Mouse (Mus musculus) layer of hippocampus, adult 8-10 months (tissue): ENCODE results near the gene Ptpa. TPM values are rescaled to one million over a fixed set of nuclear protein-coding genes. Genes with fewer than 3 reads are reported as not detected.

Source experiments
- DNase-seq, 2 experiments: peaks; one replicate each; pipeline ENCODE4 v3.0.0; 2022; ENCODE audit warnings: low spot score in 2 of 2
- total RNA-seq, 4 experiments: library from RNA; stranded (reverse); gene quantifications; 2 replicates each; pipeline ENCODE4 v1.2.4; 2022

Gene Ptpa
- total RNA-seq = 100 to 1,000 TPM; 165 to 175 (median 173) TPM

DNA sequence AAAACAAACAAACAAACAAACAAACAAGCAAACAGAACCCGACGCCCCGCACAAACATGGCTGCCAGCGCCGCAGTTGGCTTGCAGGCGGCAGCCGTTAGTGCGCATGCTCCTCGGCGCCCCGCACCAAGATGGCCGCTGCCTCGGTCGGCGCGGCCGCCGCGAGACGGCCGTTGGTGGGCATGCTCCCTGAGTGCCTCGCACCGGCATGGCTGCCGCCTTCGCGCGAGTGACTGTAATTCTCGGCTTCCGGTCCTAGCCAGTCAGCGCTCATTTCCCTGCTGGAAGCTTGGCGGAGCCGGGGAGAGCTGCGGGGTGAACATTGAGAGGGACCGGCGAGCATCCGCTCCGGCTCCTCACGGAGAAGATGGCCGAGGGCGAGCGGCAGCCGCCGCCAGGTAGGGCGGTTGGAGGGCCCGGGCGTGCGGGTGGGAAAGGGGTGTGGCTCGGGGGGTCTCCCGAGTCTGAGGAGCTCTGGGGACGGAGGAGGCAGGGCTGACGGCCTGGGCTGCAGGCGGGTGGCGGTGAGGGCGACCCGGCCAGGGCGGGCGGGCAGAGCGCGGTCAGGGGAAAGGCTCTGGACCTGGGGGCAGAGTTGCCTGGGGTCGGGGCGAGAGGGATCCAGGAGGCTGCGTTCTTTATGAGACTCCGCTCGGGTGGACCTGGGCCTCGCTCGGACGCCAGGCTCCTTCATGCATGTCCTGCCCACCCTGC, at the start of gene Ptpa:
Gene Ptpa, plus strand, starts transcription at position 104 of the 713 bp plus-strand sequence.
- DNase-seq = peak; percentile 88 to 92

DNA sequence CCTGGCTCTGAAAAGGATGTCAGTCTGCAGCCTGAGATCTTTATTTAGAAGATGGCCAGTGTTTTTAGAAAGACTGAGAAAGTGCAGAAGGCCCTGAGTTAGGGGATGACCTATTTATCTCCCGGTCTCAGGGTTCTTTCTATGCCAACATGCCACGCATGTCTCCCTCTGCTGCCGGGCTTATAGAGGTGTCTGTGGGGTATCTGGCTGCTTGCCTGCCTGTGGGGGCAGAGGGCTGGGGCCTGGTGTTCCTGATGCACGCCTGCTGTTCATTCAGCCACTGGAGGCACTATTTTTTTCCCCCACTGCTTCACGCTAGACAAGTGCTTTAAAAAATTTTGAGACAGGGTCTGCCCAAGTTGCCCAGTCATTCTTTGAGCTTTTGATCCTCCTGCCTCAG, 49.6 kb upstream of the Ptpa start:
- DNase-seq = no peak

DNA sequence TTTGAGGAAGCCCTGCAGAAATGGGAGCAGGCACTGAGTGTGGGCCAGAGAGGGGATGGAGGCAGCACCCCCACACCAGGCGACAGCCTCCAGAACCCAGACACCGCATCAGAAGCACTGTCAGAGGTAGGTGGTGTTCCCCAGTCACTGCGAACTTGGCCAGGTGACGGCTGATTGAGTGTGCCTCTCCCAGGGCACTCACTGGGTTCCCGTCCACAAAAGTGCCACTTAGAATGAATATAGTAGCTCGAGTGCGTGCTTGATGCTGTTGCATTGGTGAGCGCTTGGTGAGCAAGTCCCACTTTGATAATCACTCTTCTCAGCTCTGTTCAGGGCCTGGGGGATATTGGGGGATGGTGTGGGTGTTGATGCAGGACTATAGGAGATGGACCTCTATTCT, 44.3 kb upstream of the Ptpa start:
- no peak for DNase-seq

DNA sequence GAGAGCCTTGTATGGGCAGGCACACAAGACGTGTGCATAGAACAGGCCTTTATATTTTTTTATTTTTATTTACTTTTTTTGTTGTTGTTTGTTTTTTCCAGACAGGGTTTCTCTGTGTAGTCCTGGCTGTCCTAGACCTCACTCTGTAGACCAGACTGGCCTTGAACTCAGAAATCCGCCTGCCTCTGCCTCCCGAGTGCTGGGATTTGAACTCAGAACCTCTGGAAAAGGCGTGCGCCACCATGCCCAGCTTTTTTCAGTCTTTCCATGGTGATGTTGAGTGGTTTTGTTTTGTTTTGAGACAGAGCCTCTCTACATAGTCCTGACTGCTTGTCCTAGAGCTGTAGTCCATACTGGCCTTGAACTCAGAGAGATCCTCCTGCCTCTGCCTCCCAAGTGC, 43.1 kb upstream of the Ptpa start:
- DNase-seq = no peak

DNA sequence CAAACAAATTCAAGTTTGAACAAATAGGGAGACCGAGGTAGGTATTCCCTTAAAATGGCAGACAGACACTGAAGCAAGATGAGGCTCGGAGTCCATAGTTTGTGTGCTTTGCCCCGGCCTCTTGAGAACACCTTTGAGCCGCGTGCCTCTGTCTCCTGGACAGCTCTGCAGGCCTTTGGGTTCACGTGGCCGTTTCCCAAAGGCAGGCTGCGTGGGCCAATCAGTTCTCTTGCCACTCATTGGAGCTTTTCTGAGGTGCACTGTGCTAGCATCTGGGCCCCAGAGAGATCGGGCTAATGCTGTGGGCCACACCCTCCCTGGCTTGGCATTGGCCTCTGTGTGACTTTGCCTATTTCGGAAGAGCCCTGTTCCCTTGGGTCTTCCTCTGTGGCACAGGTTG, 39.9 kb upstream of the Ptpa start:
- DNase-seq = no peak

DNA sequence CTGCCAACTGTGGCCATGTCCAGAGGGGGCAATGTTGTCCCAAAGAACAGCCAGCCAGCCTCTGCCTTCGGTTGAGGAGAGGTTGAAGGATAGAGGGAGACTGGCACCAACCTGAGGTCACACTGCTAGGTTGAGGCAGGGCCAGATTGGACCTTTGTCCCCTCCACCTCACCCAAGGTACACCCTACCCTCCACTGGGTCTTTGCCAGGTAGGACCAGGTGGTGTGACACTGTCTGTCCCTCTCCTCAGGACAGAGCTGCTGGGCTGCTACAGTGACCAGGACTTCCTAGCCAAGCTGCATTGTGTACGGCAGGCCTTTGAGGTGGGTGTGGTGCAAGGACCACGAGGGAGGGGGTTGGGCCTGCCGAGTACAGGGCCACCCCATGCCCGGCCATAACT, 38.1 kb upstream of the Ptpa start:
- DNase-seq = no peak

DNA sequence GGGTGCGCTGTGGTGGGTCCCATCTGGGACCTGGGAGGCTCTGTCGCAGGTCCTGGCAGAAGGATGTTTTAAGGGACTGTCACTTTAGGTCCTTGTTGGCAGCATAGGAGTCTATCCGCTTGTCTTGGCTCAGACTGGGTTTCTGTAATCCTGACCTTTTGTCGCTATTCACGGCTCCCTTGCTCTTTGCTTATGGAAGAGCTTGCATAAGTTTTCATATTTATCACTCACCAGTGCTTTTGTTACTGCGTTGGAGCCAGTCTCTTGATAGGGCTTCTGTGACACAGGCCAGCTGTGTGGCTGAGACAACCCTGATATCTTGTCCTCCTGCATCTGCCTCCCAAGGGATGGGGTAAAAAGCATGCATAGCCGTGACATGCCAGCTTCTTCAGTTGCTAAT, 36.5 kb upstream of the Ptpa start:
- no peak for DNase-seq

DNA sequence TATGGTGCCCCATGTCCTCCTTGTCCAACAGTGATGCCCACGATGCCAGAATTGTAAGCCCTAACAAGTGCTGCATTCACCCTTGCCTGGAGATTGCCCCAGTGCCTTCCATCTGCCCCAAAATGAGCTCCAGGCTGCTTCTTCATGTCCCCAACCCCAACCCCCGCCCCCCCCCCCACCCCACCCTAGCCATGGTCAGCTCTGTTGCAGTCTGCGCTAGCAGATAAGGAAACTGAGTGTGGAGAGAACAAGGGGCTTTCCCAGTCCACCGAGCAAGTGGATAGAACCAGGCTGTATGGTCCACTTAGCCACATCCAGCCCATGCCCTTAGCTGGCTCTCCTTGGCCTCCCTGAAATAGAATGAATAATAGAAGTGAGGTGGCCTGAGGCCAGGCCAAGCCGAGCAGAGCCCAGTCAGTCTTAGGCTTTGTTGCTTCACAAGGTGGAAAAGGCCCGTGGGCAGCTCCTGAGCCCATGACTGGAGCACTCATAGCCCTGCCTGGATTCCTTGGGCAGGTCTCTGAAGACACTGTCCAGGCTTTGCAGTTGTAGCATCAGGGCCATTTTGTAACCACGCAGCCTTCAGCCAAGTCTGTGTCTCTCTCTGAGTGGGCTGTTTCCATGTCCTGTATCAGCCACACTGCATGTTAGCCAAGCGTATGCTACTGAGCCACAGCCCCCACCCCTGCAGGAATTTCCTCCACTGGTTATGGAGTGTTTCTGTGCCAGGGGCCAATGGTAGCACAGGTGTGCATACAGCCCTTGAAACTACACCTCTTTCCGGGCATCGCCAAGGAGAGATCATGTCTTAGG, 35.1 kb upstream of the Ptpa start:
- no peak for DNase-seq

DNA sequence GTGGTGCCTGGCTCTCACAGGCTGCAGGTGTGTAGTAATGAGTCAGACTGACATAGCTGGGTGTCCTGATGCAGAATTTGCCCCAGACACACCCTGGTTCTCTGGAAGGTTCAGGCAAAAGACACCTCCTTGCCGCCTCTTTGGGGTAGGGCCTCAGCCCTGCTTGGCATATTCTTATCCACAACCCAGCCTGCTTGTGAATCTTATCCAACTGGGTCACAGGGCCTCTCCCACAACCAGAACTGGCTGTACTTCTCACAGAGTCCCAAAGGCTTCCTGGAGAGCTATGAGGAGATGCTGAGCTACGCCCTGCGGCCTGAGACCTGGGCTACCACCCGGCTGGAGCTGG, 34.5 kb upstream of the Ptpa start:
- DNase-seq = no peak

DNA sequence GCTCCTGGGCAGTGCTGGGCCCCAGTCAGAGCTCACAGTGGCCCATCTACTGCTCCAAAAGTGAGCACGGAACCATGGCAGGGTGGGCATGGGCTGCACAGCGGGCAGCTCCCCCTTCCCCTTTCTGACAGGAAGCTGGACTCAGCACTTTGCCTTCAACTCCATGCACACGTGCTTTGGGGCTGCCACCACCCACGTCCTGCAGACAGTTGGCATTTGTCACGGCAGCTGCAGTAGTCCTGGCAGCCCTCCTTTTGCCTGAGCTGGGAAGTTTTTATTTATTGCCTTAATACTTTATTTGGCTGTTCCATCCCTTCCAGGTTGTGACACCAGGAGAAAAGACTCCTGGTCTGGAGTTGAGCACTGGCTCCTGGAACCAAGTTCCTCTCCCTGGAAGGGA, 31.0 kb upstream of the Ptpa start:
- DNase-seq = no peak

DNA sequence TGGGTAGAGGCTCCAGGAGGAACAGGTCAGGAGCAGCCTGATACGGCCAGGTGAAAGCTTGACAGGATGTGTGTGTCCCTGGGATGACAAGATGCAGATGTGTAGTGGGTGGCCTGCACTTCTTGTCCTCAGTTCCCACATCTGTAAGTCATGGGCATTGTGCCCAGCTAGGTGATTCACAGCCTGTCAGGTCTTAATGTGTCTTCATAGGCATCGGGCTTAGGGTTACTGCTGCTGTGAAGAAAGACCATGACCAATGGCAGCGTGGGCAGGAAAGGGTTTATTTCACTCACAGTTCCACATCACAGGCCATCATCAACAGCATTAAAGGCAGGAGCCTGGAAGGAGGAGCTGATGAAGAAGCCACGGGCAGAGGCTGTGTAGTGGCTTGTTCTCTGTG, 30.2 kb upstream of the Ptpa start:
- DNase-seq = no peak

DNA sequence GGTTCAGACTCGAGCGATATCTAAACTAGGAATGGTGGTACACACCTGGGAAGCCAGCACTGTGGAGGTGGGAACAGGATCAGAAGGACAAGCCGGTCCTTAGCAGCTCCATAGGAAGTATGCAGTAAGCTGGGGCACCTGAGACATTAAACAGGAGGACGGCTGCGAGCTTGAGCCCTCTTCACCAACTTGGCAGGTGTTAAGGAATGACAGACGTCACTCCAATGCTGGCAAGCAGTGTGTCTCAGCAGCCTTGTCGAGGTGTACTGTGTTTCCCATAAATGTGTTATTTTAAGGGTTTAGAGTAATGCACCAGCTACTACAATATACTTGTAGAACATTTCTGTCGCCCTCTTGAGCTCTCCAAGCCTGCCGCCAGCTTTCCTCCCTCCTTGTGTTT, 28.9 kb upstream of the Ptpa start:
- no peak for DNase-seq

DNA sequence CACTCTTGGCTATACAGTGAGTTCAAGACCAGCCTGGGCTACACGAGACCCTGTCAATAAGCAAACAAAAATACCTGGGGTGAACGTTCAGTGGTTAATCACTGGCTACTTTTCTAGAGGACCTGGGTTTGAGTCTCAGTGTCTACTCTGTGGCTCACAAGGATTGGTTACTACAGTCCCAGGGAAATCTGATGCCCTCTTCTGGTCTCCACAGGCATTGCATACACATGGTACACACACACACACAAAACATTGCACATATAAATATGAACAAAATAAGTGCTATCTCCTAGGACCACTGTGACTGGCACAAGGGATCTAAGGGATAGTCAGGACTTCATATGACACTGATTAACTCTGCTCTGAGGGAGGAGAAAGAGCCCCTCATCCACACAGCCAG, 26.8 kb upstream of the Ptpa start:
- no peak for DNase-seq

DNA sequence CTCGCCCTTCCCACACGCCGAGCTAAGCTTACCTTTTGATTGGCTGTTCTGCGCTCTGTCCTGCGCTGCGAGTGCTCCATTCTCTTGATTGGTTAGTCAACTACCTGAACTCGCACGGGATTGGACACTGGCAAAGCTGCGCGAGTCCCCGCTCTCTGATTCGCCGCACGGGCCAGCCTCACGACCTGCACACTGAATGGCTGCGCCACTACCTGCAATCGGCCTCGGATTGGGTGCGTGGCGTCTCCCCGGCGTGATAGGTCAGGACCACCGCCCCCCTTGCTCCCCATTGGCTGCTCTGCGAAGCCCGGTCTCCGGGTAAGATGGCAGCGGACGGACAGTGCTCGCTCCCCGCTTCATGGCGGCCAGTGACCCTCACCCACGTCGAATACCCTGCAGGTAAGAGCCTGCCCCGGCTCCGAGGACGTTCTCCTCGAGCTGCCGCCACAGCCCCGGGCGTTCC, 23.7 kb upstream of the Ptpa start, which contains the start of gene Dolpp1:
Gene Dolpp1, plus strand, starts transcription at position 141 of the 463 bp plus-strand sequence.
- peak; percentile 99 for DNase-seq

DNA sequence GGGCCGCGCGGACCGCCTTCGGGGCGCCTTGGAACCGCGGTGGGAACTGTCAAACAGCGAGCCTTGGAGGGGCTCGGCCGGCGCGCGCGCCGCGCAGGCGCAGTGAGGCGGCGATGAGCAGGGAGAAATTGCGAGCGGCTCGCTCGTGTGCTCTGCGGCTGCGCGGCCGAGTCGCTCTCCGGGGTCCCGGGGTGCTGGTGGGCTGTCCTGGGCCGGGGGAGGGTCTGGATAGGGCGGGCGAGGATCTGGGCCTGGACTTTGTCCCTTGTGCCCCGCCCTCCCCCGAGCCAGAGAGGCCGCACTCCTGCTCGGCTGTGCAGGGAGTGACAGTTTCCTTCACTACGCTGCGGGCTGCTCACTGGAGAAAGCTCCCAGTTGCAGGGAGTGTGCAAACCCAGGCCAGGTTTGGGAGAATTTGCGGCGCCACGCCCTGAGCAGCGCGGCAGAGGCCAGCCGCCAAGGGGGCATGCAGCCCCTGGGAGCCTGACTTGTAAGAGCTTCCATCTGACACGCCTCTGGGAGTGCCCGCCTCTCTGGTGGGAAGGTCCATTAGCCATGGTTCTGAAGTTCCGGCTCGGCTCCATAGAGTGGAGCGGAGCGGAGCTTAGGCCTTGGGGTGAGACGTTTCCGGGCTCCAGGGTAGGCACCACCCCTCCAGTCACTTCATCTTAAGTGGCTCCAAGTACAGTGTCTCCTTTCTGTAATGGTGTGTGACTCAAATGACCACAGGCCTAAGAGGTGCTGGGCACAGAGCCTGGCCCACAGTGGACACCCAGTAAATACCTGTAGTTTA, 23.1 kb upstream of the Ptpa start:
- DNase-seq = peak in 1 of 2 experiments; percentile 55

DNA sequence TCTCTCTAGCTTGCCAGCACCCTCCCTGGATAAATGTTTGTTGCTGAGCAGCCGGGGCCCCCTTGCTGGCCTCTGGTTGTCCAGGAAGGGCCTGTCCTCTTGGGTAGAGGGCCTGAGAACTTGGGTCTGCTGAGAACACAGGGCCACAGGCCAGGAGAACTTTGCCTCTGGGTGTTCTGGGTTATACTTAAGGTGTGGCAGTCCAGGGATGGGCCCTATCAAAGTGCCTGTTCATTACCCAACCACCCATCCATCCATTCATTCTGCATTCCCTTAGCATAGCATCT, 22.5 kb upstream of the Ptpa start:
- DNase-seq = no peak

DNA sequence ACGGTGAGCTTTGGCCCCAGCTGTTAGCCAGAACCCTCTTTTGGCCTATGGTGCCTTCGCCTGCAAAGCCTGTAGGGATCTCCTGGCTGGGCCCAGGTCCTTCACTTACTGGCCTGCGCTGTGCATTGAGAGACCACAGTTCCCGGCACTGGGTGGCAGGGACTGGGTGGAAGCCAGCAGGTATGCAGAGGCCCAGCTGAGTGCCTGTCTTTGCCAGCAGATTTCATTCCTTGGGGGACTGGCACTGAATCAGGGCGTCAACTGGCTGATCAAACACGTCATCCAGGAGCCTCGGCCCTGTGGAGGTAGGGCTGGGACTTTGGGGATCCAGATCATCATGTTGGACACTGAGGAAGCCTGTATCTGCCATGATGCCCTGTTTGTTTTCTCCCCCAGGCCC, 20.1 kb upstream of the Ptpa start:
- DNase-seq = no peak

DNA sequence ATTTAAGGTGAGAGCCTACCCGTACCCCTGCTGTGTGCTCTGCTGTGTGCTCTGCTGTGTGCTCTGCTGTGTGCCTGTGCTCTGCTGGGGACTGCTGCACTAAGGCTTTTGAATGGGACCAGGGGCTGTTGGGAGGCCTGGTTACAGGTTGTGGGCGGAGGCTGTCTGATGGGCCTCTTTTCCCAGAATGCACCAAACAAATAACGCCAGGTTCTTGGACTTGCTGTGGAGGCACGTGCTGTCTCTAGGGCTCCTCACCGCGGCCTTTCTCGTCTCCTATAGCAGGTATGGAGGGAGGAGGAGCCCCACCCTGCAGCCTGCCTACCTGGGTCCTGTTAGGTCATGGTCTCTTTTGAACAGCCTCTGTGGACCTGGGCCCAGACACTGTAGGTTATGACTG, 19.6 kb upstream of the Ptpa start:
- no peak for DNase-seq

DNA sequence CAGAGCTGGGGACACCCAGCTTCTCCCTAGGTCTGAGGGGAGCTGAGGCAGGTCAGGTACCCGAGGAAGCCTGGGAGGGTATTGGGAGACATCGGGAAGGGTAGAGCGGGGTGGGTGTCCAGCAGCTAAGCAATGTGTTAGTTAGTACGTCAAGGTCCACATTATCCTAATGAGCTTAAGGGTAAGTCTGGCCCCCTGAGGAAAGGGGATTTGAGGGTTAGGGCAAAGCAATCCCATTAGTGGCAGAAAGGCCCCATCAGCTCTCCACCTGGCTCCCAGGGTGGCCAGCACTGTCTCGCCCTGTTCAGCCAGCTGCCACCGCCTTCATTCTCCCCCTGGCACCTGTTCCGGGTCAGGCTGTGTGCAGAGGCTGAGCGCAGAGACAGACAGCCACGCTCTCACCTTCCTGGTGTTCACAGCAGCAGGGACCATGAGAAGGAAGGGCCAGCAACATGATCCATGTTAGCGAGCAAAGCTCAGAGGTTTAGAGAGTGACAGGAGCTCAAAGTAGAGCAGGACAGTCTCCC, 17.8 kb upstream of the Ptpa start:
- no peak for DNase-seq

DNA sequence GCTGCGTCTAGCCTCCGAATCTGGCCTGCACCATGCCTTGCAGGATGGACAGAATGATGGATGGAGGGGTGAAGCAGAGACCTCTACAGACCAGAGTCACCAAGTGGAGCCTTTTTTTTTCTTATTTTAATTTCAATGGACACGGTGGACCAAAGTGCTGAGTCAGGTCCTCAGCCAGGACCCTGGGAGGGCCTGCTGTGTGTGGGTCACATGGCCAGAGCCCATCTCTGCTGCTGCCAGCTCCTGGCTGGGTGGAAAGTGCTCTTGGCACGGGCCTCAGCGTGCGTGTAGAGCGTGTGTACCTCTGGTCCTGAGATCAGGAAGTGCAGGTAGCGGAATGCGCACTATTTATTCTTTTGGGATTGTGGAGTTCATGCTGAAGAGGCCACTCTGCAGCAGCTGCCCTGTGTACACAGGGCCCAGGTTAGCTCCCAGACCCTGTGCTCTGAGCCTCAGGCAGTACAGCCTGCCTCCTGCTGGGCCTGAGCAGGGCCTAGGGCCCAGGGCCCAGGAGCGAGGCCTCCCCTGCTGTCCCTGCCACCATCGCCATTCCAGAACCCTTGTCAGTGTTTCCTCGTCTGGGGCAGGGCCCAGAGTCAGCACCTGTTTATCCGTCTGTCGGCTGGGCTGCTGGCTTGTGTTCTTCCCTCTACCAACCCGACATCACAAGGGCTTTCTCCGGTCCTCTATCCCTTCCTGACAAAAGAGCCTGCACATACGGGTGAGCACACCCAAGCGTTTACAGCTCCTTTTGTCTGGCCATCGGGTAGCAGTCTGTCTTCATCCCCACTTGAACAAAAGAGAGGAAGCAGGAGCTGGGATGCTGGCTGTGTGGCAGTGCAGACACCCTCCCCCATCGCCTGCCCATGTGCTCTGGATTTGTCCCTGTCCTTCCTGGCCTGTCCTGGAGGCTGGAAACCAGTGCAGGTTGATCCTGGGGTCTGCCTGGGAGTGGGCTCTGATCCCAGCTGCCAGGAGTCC, 16.4 kb upstream of the Ptpa start:
- DNase-seq = no peak

DNA sequence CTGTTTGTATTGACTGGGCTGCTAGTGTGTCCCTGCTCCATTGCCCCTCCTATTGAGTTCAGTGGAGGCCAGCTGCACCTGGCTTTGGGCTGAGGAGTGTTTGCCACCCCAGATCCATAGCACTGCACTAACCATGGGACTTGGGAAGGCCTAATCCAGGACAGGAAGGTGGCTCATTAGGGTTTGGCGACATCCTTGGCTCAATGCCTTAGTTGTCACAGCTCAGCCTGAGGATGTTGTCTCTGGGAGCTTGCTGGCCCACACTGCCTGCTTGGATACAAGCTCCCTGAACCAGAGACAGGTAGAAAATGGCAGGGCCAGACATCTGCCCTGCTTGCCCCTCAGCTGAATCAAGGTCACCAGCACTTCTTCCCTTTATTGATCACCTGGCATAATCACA, 14.3 kb upstream of the Ptpa start:
- no peak for DNase-seq
